Mouse (Mus musculus): ENCODE data around the gene Lrriq4.
"Not testable (repeated sequence)": the region's sequence is repeated elsewhere in the genome, so short reads cannot be mapped to it uniquely, and the experiment has no call there.

Lrriq4 gene

GRCm38 (mm10) chr3:30683190-30683589 is 38.9 kb downstream of the Lrriq4 start:
- no peak for DNase-seq (ENCODE audit: low spot score in 2 of 2)

- DNase-seq (ENCODE audit: low spot score in 2 of 2): no peak
These were observed 42.9 kb downstream of the Lrriq4 start for GRCm38 (mm10) chr3:30687216-30687615.

GRCm38 (mm10) chr3:30690976-30691375 is 46.7 kb downstream of the Lrriq4 start:
- DNase-seq (ENCODE audit: low spot score in 2 of 2): peak in 1 of 2 experiments; percentile 41

GRCm38 (mm10) chr3:30695661-30696060 is 51.4 kb downstream of the Lrriq4 start:
- no peak for DNase-seq (ENCODE audit: low spot score in 2 of 2)

GRCm38 (mm10) chr3:30696346-30696745 is 52.0 kb downstream of the Lrriq4 start:
- DNase-seq (ENCODE audit: low spot score in 2 of 2): no peak

- DNase-seq (ENCODE audit: low spot score in 2 of 2): no peak
These were observed 53.6 kb downstream of the Lrriq4 start for GRCm38 (mm10) chr3:30697891-30698290.

GRCm38 (mm10) chr3:30699711-30700505 is 55.6 kb downstream of the Lrriq4 start, which contains the start of gene Lrrc31:
TSS of gene Lrrc31 (minus strand) at chr3:30699843.
- not testable (repeated sequence) for DNase-seq (ENCODE audit: low spot score in 2 of 2)

GRCm38 (mm10) chr3:30705977-30706376 is 61.7 kb downstream of the Lrriq4 start:
- no peak for DNase-seq (ENCODE audit: low spot score in 2 of 2)

- DNase-seq (ENCODE audit: low spot score in 2 of 2): no peak
These were observed 62.4 kb downstream of the Lrriq4 start for GRCm38 (mm10) chr3:30706614-30707276.

GRCm38 (mm10) chr3:30710191-30710590 is 65.9 kb downstream of the Lrriq4 start:
- DNase-seq (ENCODE audit: low spot score in 2 of 2): no peak

GRCm38 (mm10) chr3:30713334-30713733 is 69.0 kb downstream of the Lrriq4 start:
- no peak for DNase-seq (ENCODE audit: low spot score in 2 of 2)

GRCm38 (mm10) chr3:30718649-30719048 is 74.3 kb downstream of the Lrriq4 start:
- no peak for DNase-seq (ENCODE audit: low spot score in 2 of 2)
